Mouse (Mus musculus): ENCODE measurements around the gene Mrpl52. TPM values are rescaled to one million over a fixed set of nuclear protein-coding genes. Genes with fewer than 3 reads are reported as not detected.
A peak's percentile ranks its signal among the peaks of the same experiment; 100 is the strongest.

Mrpl52 gene
- total RNA-seq, 2 experiments from 2014 or later: 118 to 126 TPM

GRCm38 (mm10) chr14:54463108-54463958 is 36.6 kb downstream of the Mrpl52 start:
- intact Hi-C loops (cut with DNase I): loop anchor here (5.0 kb wide), 1 partner anchor 101 kb away; the partner anchor contains the start of gene Oxa1l
- no peak for DNase-seq

DNA sequence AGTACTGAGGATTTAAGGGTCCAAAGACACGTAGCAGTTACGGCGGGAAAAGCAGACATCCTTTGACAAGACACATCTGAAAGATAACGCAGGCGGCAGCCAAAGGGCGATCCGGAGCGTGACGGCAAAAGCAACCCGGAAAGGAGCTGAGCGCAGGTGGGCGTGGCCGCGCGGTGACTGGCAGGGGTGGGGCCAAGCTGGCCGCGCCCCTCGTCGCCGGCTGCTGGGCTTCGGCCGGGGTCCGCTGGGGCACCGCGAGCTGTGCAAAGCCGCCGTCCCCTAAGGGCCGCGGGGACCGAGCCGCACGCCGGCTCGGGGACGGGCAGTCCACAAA is 37.2 kb downstream of the Mrpl52 start, which contains the start of gene Lrp10:
Lrp10 (plus strand) TSS at position 179 of the 334 bp plus-strand sequence.
- DNase-seq: peak; percentile 90 to 92
- intact Hi-C loops (cut with DNase I): loop anchor here (2.0 to 5.0 kb wide), 2 partner anchors 53 to 102 kb away; partner anchors contain the start of genes Oxa1l and Prmt5

GRCm38 (mm10) chr14:54464293-54465005 is 37.7 kb downstream of the Mrpl52 start:
- intact Hi-C loops (cut with DNase I): loop anchor here (2.0 to 5.0 kb wide), 2 partner anchors 52 to 102 kb away; partner anchors contain the start of genes Oxa1l and Prmt5
- peak in 1 of 2 experiments; percentile 61 for DNase-seq

- no peak for DNase-seq
- intact Hi-C loops (cut with DNase I): no loop called here
Measured at GRCm38 (mm10) chr14:54471467-54471866, 44.8 kb downstream of the Mrpl52 start.

DNA sequence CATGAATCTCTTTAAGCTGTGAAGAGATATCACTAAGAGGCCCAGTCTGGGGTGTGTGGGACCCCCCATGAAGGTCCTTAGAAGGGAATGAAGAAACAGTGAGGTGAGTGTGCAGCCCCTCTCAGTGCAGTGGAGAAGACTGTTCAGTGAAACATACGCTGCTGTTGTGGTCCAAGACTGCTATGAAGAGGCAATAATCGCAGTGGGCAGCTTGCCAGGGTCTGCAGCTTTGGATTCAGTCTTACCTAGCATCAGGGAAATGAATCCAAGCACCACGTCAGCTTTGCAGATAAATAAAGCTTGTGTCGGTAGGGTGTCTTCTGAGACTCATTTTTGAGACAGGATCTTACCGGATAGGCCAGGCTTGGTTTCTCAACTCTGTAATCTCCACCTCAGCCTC is 46.0 kb downstream of the Mrpl52 start:
- DNase-seq: no peak
- intact Hi-C loops (cut with DNase I): no loop called here

GRCm38 (mm10) chr14:54474744-54475143 is 48.0 kb downstream of the Mrpl52 start:
- intact Hi-C loops (cut with DNase I): no loop called here
- DNase-seq: no peak

- intact Hi-C loops (cut with DNase I): no loop called here
- no peak for DNase-seq
Measured at GRCm38 (mm10) chr14:54475941-54476844, 49.5 kb downstream of the Mrpl52 start, which contains the start of gene Rem2. Gene Rem2, plus strand, starts transcription at chr14:54476100.

DNA sequence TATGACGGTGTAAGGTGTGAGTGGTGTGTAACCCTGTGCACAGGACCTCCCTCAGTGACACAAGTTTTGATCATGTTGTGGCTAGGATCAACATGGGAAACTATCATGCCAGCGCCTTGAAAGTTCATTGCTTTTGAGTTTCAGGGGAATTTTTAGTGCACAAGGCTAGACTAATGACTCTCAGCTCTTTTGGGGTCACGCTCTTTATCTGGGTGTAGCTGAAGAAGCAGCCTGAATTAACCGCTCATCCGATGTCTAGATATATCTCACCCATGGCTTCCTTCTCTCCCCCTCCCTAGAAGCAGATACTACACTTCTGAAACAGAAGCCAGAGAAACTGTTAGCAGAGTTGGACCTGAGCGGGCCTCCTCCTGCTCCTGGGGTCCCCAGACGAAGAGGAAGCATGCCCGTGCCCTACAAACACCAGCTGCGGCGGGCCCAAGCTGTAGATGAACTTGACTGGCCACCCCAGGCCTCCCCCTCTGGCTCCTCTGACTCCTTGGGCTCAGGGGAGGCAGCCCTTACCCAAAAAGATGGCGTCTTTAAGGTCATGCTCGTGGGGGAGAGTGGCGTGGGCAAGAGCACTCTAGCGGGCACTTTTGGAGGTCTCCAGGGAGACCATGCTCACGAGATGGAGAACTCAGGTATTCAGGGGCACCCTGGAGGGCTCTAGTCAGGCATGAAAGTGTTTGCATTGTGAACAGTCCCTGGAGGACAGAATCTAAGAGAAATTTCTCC is 50.6 kb downstream of the Mrpl52 start:
- intact Hi-C loops (cut with DNase I): no loop called here
- no peak for DNase-seq

Other genes with a start within 250 kb of the Mrpl52 start
- gene Dad1, start 172.8 kb upstream of the Mrpl52 start, total RNA-seq (2021): 100 to 1,000 TPM in 1 of 2 experiments, 10 to 100 TPM in 1; 96.6 to 101 TPM
- 10 to 100 TPM; 52.2 to 59.7 TPM for gene Abhd4, start 172.7 kb upstream of the Mrpl52 start, total RNA-seq (2021)
- gene Olfr49, start 142.0 kb upstream of the Mrpl52 start, total RNA-seq (2021): not detected
- gene Oxa1l, start 66.1 kb upstream of the Mrpl52 start, total RNA-seq (2021): 10 to 100 TPM; 97.2 to 98.9 TPM
- gene Slc7a7, start 9.1 kb upstream of the Mrpl52 start, total RNA-seq (2021): 1 to 10 TPM; 4.1 to 6.1 TPM
- gene Mmp14, start 4.7 kb downstream of the Mrpl52 start, total RNA-seq (2021): 10 to 100 TPM; 12.6 to 19.1 TPM
- 10 to 100 TPM; 55.5 to 57.6 TPM for gene Lrp10, start 37.2 kb downstream of the Mrpl52 start, total RNA-seq (2021)
- not detected for gene Rem2, start 49.2 kb downstream of the Mrpl52 start, total RNA-seq (2021)
- 10 to 100 TPM; 30.3 to 37.7 TPM for gene Prmt5, start 90.6 kb downstream of the Mrpl52 start, total RNA-seq (2021)
- 1 to 10 TPM; 3.2 to 4.1 TPM for gene Haus4, start 127.7 kb downstream of the Mrpl52 start, total RNA-seq (2021)
- gene Ajuba, start 150.6 kb downstream of the Mrpl52 start, total RNA-seq (2021): 1 to 10 TPM; 6.1 to 6.4 TPM
- 1 to 10 TPM; 4.0 to 5.9 TPM for gene 4931414P19Rik, start 179.1 kb downstream of the Mrpl52 start, total RNA-seq (2021)
- gene Psmb5, start 191.1 kb downstream of the Mrpl52 start, total RNA-seq (2021): 100 to 1,000 TPM; 185 to 191 TPM
- not detected for gene Psmb11, start 194.5 kb downstream of the Mrpl52 start, total RNA-seq (2021)
- gene Gm17606, start 214.0 kb downstream of the Mrpl52 start, total RNA-seq (2021): not detected
- under 1 TPM; 0.27 to 0.44 TPM for gene Cdh24, start 214.5 kb downstream of the Mrpl52 start, total RNA-seq (2021)